Mouse (Mus musculus): ENCODE measurements around the gene Ncoa7. TPM values are rescaled to one million over a fixed set of nuclear protein-coding genes. Genes with fewer than 3 reads are reported as not detected.
A peak's percentile ranks its signal among the peaks of the same experiment; 100 is the strongest.

Gene Ncoa7
- 100 to 1,000 TPM in 1 of 2 experiments, 10 to 100 TPM in 1; 97.2 to 104 TPM for total RNA-seq (2021)
- long read RNA-seq, experiment 1, partial matches to known transcripts, result 9 of 30 reads
- long read RNA-seq, experiment 1, other reads (novel, unspliced or antisense), result 20 of 30 reads
- long read RNA-seq, experiment 2, full-length matches to known transcripts, result 2 of 17 reads
- long read RNA-seq, experiment 2, partial matches to known transcripts, result 2 of 17 reads
- long read RNA-seq, experiment 2, other reads (novel, unspliced or antisense), result 13 of 17 reads

GRCm38 (mm10) chr10:30802681-30803586 lies at the start of gene Ncoa7:
Ncoa7 (minus strand) TSS chr10:30803326.
- intact Hi-C loops (cut with DNase I), result loop anchor here (2.0 to 5.0 kb wide), 5 partner anchors 36 to 1266 kb away; partner anchors contain the start of gene Rspo3
- no peak for TF ChIP-seq CTCF (IDR thresholded peaks at IDR 0.05)
- peak within 1 kb of the TSS; percentile 97 for H3K27ac ChIP-seq
- DNase-seq (ENCODE audit: extremely low spot score in 1 of 2, low spot score in 2 of 2), result peak; percentile 79 to 81
- peak within 1 kb of the TSS; percentile 89 for H3K4me3 ChIP-seq

DNA sequence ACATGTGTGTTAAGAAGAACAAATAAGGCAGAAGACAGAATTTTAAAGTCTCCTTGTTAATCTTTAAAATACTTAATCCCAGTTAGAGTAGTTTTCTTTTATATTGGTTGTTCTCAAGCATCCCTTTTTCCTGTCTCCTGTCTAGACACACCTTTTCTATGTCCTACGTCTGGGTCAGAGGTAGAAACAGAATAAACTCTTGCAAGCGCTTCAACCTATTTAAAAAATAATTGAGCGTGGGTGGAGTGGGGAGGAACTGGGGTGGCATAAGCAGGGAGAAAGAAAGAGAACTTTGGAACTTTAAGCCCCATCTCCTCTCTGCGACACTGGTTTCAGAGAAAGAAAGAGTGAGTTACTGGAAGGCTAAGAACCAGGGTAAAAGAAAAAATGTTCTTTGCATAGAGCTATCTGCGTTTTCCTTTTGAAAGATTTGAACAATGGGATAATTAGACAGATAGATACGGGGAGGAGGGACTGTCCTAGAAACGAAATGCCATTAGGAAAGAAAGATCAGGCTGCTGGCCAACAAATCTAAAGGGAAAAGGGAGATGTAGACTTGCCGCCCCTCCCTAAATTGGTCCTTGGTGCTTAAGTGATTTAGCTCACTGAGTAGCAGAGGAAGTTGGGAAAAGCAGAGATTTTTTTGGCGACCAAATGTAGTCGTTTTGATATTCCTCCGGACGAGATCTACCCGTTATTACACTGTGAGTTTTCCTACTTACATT lies 42.1 kb upstream of the Ncoa7 start:
- Histone ChIP-seq H3K4me3 (no peak overlapping the region), H3K27ac (no peak overlapping the region)
- DNase-seq (ENCODE audit: extremely low spot score in 1 of 2, low spot score in 2 of 2), result no peak
- intact Hi-C loops (cut with DNase I), result no loop called here
- no peak for TF ChIP-seq CTCF (IDR thresholded peaks at IDR 0.05)

GRCm38 (mm10) chr10:30844191-30845010 lies 41.3 kb upstream of the Ncoa7 start:
- no peak for TF ChIP-seq CTCF (IDR thresholded peaks at IDR 0.05)
- H3K4me3 ChIP-seq, result peak overlapping the region; percentile 90
- no peak for DNase-seq (ENCODE audit: extremely low spot score in 1 of 2, low spot score in 2 of 2)
- intact Hi-C loops (cut with DNase I), result loop anchor here (5.0 kb wide), 1 partner anchor 453 kb away; no protein-coding TSS in a partner anchor
- H3K27ac ChIP-seq, result no peak overlapping the region

DNA sequence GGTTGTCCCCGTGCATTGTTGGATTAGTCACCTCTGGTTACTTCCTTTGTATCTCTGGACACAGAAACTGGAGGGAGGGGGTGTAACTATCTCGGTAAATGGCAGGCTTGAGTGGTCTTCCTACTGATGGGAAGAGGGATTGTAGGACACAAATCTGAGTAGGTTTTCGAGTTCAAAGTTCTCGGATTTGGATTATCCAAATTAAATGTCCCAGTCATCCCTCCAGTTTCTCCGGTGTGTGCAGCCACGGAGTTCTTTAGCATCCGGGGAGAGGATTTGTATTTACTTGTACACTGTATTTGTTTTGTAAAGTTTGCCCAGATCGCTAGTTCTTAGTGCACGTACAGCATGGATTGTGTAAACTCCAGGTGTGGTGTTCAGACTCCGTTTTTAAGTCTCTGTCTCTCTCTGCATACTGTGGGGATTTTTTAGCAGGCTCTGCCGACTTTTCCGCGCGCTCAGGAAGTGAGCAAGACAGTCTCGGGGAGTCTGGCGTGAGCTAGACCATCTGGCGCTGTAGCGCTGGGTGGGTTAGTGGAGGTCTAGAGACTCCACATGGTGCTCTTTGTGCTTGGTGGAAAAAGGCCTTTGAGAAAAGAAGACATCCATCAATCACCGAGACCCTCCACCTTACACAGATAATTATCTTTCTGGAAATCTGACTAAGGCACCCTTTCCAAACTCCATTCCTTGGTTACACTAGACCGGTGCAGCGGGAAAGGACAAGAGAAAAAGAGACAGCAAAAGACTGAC lies 40.5 kb upstream of the Ncoa7 start:
- H3K27ac ChIP-seq, result no peak overlapping the region
- intact Hi-C loops (cut with DNase I), result loop anchor here (5.0 kb wide), 1 partner anchor 454 kb away; no protein-coding TSS in a partner anchor
- TF ChIP-seq CTCF (IDR thresholded peaks at IDR 0.05), result no peak
- peak overlapping the region; percentile 90 for H3K4me3 ChIP-seq
- DNase-seq (ENCODE audit: extremely low spot score in 1 of 2, low spot score in 2 of 2), result peak; percentile 18 to 35

DNA sequence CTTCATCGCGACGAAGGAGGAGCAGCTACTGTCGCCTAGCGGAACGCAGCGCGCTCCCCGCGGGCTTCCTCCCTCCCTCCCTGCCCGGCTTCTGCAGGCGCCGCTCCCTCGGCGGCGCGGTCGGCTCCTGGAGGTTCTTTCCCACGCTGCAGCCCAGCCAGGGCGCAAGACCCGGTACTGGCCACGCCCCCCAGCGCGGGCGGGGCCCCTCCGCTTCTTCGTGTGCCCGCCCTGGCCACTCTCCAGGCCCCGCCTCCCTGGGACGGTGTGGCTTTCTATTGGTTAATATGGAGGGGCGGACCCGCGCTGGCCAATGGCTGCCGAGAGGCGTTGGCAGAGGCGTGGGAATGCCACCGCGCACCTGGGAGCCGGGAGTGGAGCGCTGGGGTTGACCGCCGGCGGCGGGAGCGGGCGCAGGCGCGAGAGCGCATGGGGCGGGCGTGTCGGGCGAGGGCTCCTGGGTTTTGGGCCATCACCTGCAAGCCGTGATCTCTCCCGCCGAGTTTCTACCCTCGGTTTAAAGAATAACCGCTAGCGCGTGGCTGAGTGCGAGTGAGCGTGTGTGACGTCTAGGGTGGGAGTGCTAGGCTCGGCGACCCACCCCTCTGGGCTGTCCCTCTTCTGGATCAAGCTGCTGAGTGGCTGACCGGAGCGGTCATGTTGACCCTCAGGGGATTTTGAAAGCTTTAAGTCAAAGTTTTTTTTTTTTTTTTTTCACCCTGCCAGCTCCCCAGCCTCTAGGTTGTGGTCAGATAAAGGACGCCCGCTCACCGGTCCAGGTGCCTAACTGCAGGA lies 39.7 kb upstream of the Ncoa7 start, which contains the start of gene Hey2:
Hey2 (minus strand) TSS at position 159 of the 795 bp plus-strand sequence.
- intact Hi-C loops (cut with DNase I), result loop anchor here (5.0 kb wide), 1 partner anchor 454 kb away; no protein-coding TSS in a partner anchor
- peak; percentile 5; the same call in 1 of the 2 replicates for TF ChIP-seq CTCF (IDR thresholded peaks at IDR 0.05)
- DNase-seq (ENCODE audit: extremely low spot score in 1 of 2, low spot score in 2 of 2), result peak; percentile 98
- H3K27ac ChIP-seq, result peak within 1 kb of the TSS; percentile 85
- peak within 1 kb of the TSS; percentile 90 for H3K4me3 ChIP-seq

DNA sequence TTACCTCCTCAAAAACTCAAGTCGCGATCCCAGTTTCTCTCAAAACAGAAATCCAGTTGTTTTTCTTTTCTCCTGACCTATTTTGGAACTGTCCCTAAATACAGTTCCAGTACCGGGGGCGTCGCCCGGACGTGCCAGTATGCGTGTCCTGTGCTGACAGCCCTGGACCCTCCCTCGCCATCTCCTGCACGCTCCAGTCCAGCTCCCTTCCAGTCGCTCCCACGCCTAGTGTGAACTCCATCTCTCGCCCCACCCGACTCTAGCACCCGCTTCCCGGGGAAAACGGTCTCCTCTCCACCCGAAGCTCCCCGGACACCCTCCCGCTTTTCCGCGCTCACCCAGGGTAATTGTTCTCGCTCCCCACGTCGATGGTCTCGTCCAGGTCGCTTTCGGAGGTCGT lies 39.1 kb upstream of the Ncoa7 start:
- no peak for DNase-seq (ENCODE audit: extremely low spot score in 1 of 2, low spot score in 2 of 2)
- intact Hi-C loops (cut with DNase I), result loop anchor here (5.0 kb wide), 1 partner anchor 455 kb away; no protein-coding TSS in a partner anchor
- peak overlapping the region; percentile 85 for H3K27ac ChIP-seq
- TF ChIP-seq CTCF (IDR thresholded peaks at IDR 0.05), result no peak
- H3K4me3 ChIP-seq, result peak overlapping the region; percentile 90

- H3K27ac ChIP-seq, result no peak overlapping the region
- H3K4me3 ChIP-seq, result 0 out of 2 replicates have a peak overlapping the region, but pooled peaks have one; percentile 90
- intact Hi-C loops (cut with DNase I), result loop anchor here (5.0 kb wide), 1 partner anchor 456 kb away; no protein-coding TSS in a partner anchor
- no peak for TF ChIP-seq CTCF (IDR thresholded peaks at IDR 0.05)
- DNase-seq (ENCODE audit: extremely low spot score in 1 of 2, low spot score in 2 of 2), result no peak
These were observed 37.7 kb upstream of the Ncoa7 start for GRCm38 (mm10) chr10:30840824-30841223.

DNA sequence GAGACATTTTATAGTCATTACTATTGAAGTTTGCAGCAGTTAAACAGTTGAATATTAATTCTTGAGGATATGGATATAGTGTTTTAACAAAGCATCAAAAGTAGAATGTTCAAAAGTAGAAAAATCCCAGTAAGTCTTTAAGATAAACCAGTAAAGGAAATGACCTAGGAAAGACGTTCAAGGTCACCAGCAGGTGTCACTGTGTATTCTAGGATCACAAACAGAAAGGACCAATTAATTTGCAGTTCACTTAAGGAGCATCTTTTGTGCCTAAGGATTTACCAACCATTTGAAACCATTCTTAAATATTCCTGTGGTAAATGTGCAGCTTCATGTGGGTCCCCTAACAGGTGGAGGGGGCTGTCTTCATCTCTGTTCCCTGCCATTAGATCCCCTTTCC lies 35.1 kb upstream of the Ncoa7 start:
- no peak overlapping the region for H3K27ac ChIP-seq
- peak; percentile 47 for TF ChIP-seq CTCF (IDR thresholded peaks at IDR 0.05)
- intact Hi-C loops (cut with DNase I), result no loop called here
- H3K4me3 ChIP-seq, result no peak overlapping the region
- DNase-seq (ENCODE audit: extremely low spot score in 1 of 2, low spot score in 2 of 2), result no peak

DNA sequence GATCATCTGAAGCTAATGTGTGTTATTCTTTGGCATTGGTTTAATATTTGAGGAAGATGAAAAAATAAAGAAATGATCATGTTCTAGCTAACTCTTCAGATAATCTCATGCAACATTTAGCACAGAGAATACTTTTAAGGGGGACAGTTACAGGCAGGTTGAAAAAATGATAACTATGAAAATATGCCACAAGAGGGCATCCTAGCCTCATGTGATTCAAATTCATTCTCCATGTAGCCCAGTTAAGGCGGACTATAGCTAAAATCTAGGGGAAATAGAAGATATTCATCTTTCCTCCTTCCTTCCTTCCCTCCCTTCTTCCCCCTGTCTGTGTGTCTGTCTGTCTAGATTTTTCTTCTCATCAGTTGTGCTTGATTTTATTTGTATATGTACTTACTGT lies 21.9 kb upstream of the Ncoa7 start:
- Histone ChIP-seq H3K4me3 (no peak overlapping the region), H3K27ac (no peak overlapping the region)
- DNase-seq (ENCODE audit: extremely low spot score in 1 of 2, low spot score in 2 of 2), result peak in 1 of 2 experiments; percentile 26
- intact Hi-C loops (cut with DNase I), result loop anchor here (1.0 to 5.0 kb wide), 2 partner anchors 474 to 622 kb away; partner anchors contain the start of gene Tpd52l1
- peak; percentile 80 for TF ChIP-seq CTCF (IDR thresholded peaks at IDR 0.05)
